Mouse (Mus musculus): Measurements from ENCODE around the gene Zbtb41. TPM values are rescaled to one million over a fixed set of nuclear protein-coding genes. Genes with fewer than 3 reads are reported as not detected.

The Zbtb41 gene
- polyA plus RNA-seq, 1 experiment from 2014 or later: 10.4 TPM

- Histone ChIP-seq H3K27me3 (ENCODE audit: control insufficient read depth, insufficient read depth, low read length) (no peaks in the 10 kb centered on the region), H3K36me3 (ENCODE audit: control insufficient read depth, insufficient read depth, low read length) (no peaks in the 10 kb centered on the region; the same call in 1 of the 2 replicates), H3K4me2 (ENCODE audit: low read depth, low read length) (peak within 1 kb of the TSS; percentile 86), H3K27ac (ENCODE audit: low read length) (0 out of 2 replicates have a peak within 1 kb of the TSS, but pooled peaks have one; percentile 34), H3K9me3 (replicated peaks; ENCODE audit: control insufficient read depth, low read length) (no peaks in the 10 kb centered on the region), H3K4me3 (replicated peaks; ENCODE audit: low read length) (peak within 1 kb of the TSS; percentile 70), H3K9ac (ENCODE audit: low read length) (peak within 1 kb of the TSS; percentile 74), H3K4me1 (ENCODE audit: control insufficient read depth, insufficient read depth, low read length) (peaks cover 13% of the 10 kb centered on the region)
- under 1% methylated on average over 65 of the region's 65 CpGs for WGBS
- ATAC-seq (ENCODE audit: insufficient read depth, low FRiP score): peak; percentile 98
Observed at GRCm38 (mm10) chr1:139454340-139455225, 32.5 kb downstream of the Zbtb41 start, which contains the start of gene Aspm. Aspm (plus strand) TSS chr1:139454772.

GRCm38 (mm10) chr1:139455226-139455869, 33.3 kb downstream of the Zbtb41 start:
- 1% methylated on average over 17 of the region's 17 CpGs for WGBS
- Histone ChIP-seq H3K9ac (ENCODE audit: low read length) (peak overlapping the region; percentile 74), H3K4me1 (ENCODE audit: control insufficient read depth, insufficient read depth, low read length) (peaks cover 13% of the 10 kb centered on the region), H3K27me3 (ENCODE audit: control insufficient read depth, insufficient read depth, low read length) (no peaks in the 10 kb centered on the region), H3K4me2 (ENCODE audit: low read depth, low read length) (peak overlapping the region; percentile 86), H3K4me3 (replicated peaks; ENCODE audit: low read length) (peak overlapping the region; percentile 70), H3K9me3 (replicated peaks; ENCODE audit: control insufficient read depth, low read length) (no peaks in the 10 kb centered on the region), H3K36me3 (ENCODE audit: control insufficient read depth, insufficient read depth, low read length) (no peaks in the 10 kb centered on the region; the same call in 1 of the 2 replicates), H3K27ac (ENCODE audit: low read length) (no peak overlapping the region)
- ATAC-seq (ENCODE audit: insufficient read depth, low FRiP score): no peak

- no peak overlapping the region for H3K27ac ChIP-seq (ENCODE audit: low read length)
- no peaks in the 10 kb centered on the region for H3K27me3 ChIP-seq (ENCODE audit: control insufficient read depth, insufficient read depth, low read length)
- H3K9me3 ChIP-seq (replicated peaks; ENCODE audit: control insufficient read depth, low read length): no peaks in the 10 kb centered on the region
- no peak for ATAC-seq (ENCODE audit: insufficient read depth, low FRiP score)
- no peak overlapping the region for H3K4me2 ChIP-seq (ENCODE audit: low read depth, low read length)
- H3K36me3 ChIP-seq (ENCODE audit: control insufficient read depth, insufficient read depth, low read length): no peaks in the 10 kb centered on the region; the same call in 1 of the 2 replicates
- no peak overlapping the region for H3K9ac ChIP-seq (ENCODE audit: low read length)
- WGBS: 85% methylated on average over 5 of the region's 5 CpGs
- H3K4me3 ChIP-seq (replicated peaks; ENCODE audit: low read length): no peak overlapping the region
- peaks cover 4% of the 10 kb centered on the region for H3K4me1 ChIP-seq (ENCODE audit: control insufficient read depth, insufficient read depth, low read length)
Observed at GRCm38 (mm10) chr1:139460807-139461206, 38.7 kb downstream of the Zbtb41 start.

DNA sequence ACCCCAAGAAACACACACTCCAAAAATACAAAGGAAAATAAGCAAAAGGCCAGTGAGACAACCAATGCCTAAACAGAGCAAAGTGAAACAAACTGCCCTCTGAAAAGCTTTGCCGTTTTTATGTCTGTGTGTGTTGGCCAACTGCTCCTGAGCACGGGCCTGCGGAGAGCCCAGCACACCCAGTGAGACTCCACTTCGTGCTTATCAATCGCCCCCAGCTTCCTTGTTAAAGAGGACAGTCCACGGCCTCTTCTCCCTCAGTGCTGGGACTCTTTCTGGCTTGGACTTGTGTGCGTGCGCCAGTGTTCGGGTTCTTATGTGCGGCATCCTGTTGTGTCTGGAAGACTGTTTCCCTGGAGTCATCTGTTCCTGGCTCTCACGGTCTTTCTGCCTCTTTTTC, 43.8 kb downstream of the Zbtb41 start:
- no peak for ATAC-seq (ENCODE audit: insufficient read depth, low FRiP score)
- H3K36me3 ChIP-seq (ENCODE audit: control insufficient read depth, insufficient read depth, low read length): peaks cover 2% of the 10 kb centered on the region; the same call in 1 of the 2 replicates
- no peak overlapping the region for H3K9ac ChIP-seq (ENCODE audit: low read length)
- H3K9me3 ChIP-seq (replicated peaks; ENCODE audit: control insufficient read depth, low read length): no peaks in the 10 kb centered on the region
- H3K27ac ChIP-seq (ENCODE audit: low read length): no peak overlapping the region
- WGBS: 90% methylated on average over 11 of the region's 11 CpGs
- H3K4me2 ChIP-seq (ENCODE audit: low read depth, low read length): no peak overlapping the region
- no peaks in the 10 kb centered on the region for H3K4me1 ChIP-seq (ENCODE audit: control insufficient read depth, insufficient read depth, low read length)
- no peaks in the 10 kb centered on the region for H3K27me3 ChIP-seq (ENCODE audit: control insufficient read depth, insufficient read depth, low read length)
- no peak overlapping the region for H3K4me3 ChIP-seq (replicated peaks; ENCODE audit: low read length)

DNA sequence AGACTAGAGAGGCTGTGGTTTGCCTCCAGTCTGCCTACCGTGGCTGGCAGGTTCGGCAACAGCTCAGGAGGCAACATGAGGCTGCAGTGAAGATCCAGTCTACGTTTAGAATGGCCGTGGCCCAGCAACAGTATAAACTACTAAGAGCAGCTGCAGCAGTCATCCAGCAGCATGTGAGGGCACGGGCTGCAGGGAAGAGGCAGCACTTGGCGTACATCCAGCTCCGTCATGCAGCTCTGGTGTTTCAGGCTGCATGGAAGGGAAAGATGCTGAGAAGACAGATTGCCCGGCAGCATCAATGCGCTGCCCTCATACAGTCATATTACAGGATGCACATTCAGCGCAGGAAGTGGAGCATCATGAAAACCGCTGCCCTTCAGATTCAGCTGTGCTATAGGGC, 56.8 kb downstream of the Zbtb41 start:
- ATAC-seq (ENCODE audit: insufficient read depth, low FRiP score): no peak
- Histone ChIP-seq H3K36me3 (ENCODE audit: control insufficient read depth, insufficient read depth, low read length) (peaks cover 19% of the 10 kb centered on the region), H3K27me3 (ENCODE audit: control insufficient read depth, insufficient read depth, low read length) (no peaks in the 10 kb centered on the region), H3K4me1 (ENCODE audit: control insufficient read depth, insufficient read depth, low read length) (no peaks in the 10 kb centered on the region), H3K9ac (ENCODE audit: low read length) (no peak overlapping the region), H3K27ac (ENCODE audit: low read length) (no peak overlapping the region), H3K4me3 (replicated peaks; ENCODE audit: low read length) (no peak overlapping the region), H3K9me3 (replicated peaks; ENCODE audit: control insufficient read depth, low read length) (no peaks in the 10 kb centered on the region), H3K4me2 (ENCODE audit: low read depth, low read length) (no peak overlapping the region)
- 86% methylated on average over 11 of the region's 11 CpGs for WGBS

GRCm38 (mm10) chr1:139480246-139480645, 58.2 kb downstream of the Zbtb41 start:
- peaks cover 19% of the 10 kb centered on the region for H3K36me3 ChIP-seq (ENCODE audit: control insufficient read depth, insufficient read depth, low read length)

GRCm38 (mm10) chr1:139481146-139481545, 59.1 kb downstream of the Zbtb41 start:
- 81% methylated on average over 4 of the region's 4 CpGs for WGBS
- Histone ChIP-seq H3K9ac (ENCODE audit: low read length) (no peak overlapping the region), H3K4me1 (ENCODE audit: control insufficient read depth, insufficient read depth, low read length) (no peaks in the 10 kb centered on the region), H3K4me2 (ENCODE audit: low read depth, low read length) (no peak overlapping the region), H3K9me3 (replicated peaks; ENCODE audit: control insufficient read depth, low read length) (no peaks in the 10 kb centered on the region), H3K36me3 (ENCODE audit: control insufficient read depth, insufficient read depth, low read length) (peaks cover 14% of the 10 kb centered on the region), H3K4me3 (replicated peaks; ENCODE audit: low read length) (no peak overlapping the region), H3K27ac (ENCODE audit: low read length) (no peak overlapping the region), H3K27me3 (ENCODE audit: control insufficient read depth, insufficient read depth, low read length) (no peaks in the 10 kb centered on the region)
- no peak for ATAC-seq (ENCODE audit: insufficient read depth, low FRiP score)

More at GRCm38 (mm10) chr1:139480246-139480645, 58.2 kb downstream of the Zbtb41 start:
- WGBS: 89% methylated on average over 8 of the region's 8 CpGs
- no peak for ATAC-seq (ENCODE audit: insufficient read depth, low FRiP score)
- no peaks in the 10 kb centered on the region for H3K4me1 ChIP-seq (ENCODE audit: control insufficient read depth, insufficient read depth, low read length)
- H3K9ac ChIP-seq (ENCODE audit: low read length): no peak overlapping the region
- H3K4me2 ChIP-seq (ENCODE audit: low read depth, low read length): no peak overlapping the region
- no peak overlapping the region for H3K27ac ChIP-seq (ENCODE audit: low read length)
- H3K4me3 ChIP-seq (replicated peaks; ENCODE audit: low read length): no peak overlapping the region
- no peaks in the 10 kb centered on the region for H3K9me3 ChIP-seq (replicated peaks; ENCODE audit: control insufficient read depth, low read length)
- no peaks in the 10 kb centered on the region for H3K27me3 ChIP-seq (ENCODE audit: control insufficient read depth, insufficient read depth, low read length)

- H3K36me3 ChIP-seq (ENCODE audit: control insufficient read depth, insufficient read depth, low read length): peaks cover 9% of the 10 kb centered on the region; the same call in 1 of the 2 replicates
- no peak for ATAC-seq (ENCODE audit: insufficient read depth, low FRiP score)
- 84% methylated on average over 3 of the region's 3 CpGs for WGBS
Observed at GRCm38 (mm10) chr1:139494630-139495029, 72.5 kb downstream of the Zbtb41 start.

GRCm38 (mm10) chr1:139495408-139495807, 73.3 kb downstream of the Zbtb41 start:
- WGBS: 90% methylated on average over 2 of the region's 2 CpGs

More at GRCm38 (mm10) chr1:139494630-139495029, 72.5 kb downstream of the Zbtb41 start:
- H3K27me3 ChIP-seq (ENCODE audit: control insufficient read depth, insufficient read depth, low read length): no peaks in the 10 kb centered on the region
- no peaks in the 10 kb centered on the region for H3K9me3 ChIP-seq (replicated peaks; ENCODE audit: control insufficient read depth, low read length)
- H3K27ac ChIP-seq (ENCODE audit: low read length): no peak overlapping the region
- H3K4me1 ChIP-seq (ENCODE audit: control insufficient read depth, insufficient read depth, low read length): no peaks in the 10 kb centered on the region
- H3K4me3 ChIP-seq (replicated peaks; ENCODE audit: low read length): no peak overlapping the region
- no peak overlapping the region for H3K9ac ChIP-seq (ENCODE audit: low read length)
- no peak overlapping the region for H3K4me2 ChIP-seq (ENCODE audit: low read depth, low read length)

More at GRCm38 (mm10) chr1:139495408-139495807, 73.3 kb downstream of the Zbtb41 start:
- no peak overlapping the region for H3K27ac ChIP-seq (ENCODE audit: low read length)
- no peak overlapping the region for H3K4me2 ChIP-seq (ENCODE audit: low read depth, low read length)
- no peak for ATAC-seq (ENCODE audit: insufficient read depth, low FRiP score)
- peaks cover 9% of the 10 kb centered on the region; the same call in 1 of the 2 replicates for H3K36me3 ChIP-seq (ENCODE audit: control insufficient read depth, insufficient read depth, low read length)
- H3K9ac ChIP-seq (ENCODE audit: low read length): no peak overlapping the region
- no peaks in the 10 kb centered on the region for H3K27me3 ChIP-seq (ENCODE audit: control insufficient read depth, insufficient read depth, low read length)
- no peak overlapping the region for H3K4me3 ChIP-seq (replicated peaks; ENCODE audit: low read length)
- no peaks in the 10 kb centered on the region for H3K9me3 ChIP-seq (replicated peaks; ENCODE audit: control insufficient read depth, low read length)
- H3K4me1 ChIP-seq (ENCODE audit: control insufficient read depth, insufficient read depth, low read length): no peaks in the 10 kb centered on the region
